Mouse (Mus musculus): ENCODE data around the gene Pald1. TPM values are rescaled to one million over a fixed set of nuclear protein-coding genes. Genes with fewer than 3 reads are reported as not detected.

The Pald1 gene
- polyA plus RNA-seq, 1 experiment: 13.5 TPM

GRCm38 (mm10) chr10:61405958-61406357, 22.6 kb upstream of the Pald1 start:
- no peak for DNase-seq (ENCODE audit: extremely low spot score in 1 of 2, low spot score in 1 of 2)

- DNase-seq (ENCODE audit: extremely low spot score in 1 of 2, low spot score in 1 of 2): no peak
Measured at GRCm38 (mm10) chr10:61402911-61403310, 19.6 kb upstream of the Pald1 start.

- DNase-seq (ENCODE audit: extremely low spot score in 1 of 2, low spot score in 1 of 2): no peak
Measured at GRCm38 (mm10) chr10:61402480-61402879, 19.1 kb upstream of the Pald1 start.

- no peak for DNase-seq (ENCODE audit: extremely low spot score in 1 of 2, low spot score in 1 of 2)
Measured at GRCm38 (mm10) chr10:61400407-61400806, 17.1 kb upstream of the Pald1 start.

GRCm38 (mm10) chr10:61399156-61399734, 15.9 kb upstream of the Pald1 start:
- peak in 1 of 2 experiments; percentile 79 for DNase-seq (ENCODE audit: extremely low spot score in 1 of 2, low spot score in 1 of 2)

- no peak for DNase-seq (ENCODE audit: extremely low spot score in 1 of 2, low spot score in 1 of 2)
Measured at GRCm38 (mm10) chr10:61398125-61398524, 14.8 kb upstream of the Pald1 start.

GRCm38 (mm10) chr10:61394476-61395136, 11.3 kb upstream of the Pald1 start:
- peak in 1 of 2 experiments; percentile 25 for DNase-seq (ENCODE audit: extremely low spot score in 1 of 2, low spot score in 1 of 2)

- no peak for DNase-seq (ENCODE audit: extremely low spot score in 1 of 2, low spot score in 1 of 2)
Measured at GRCm38 (mm10) chr10:61392584-61392983, 9.3 kb upstream of the Pald1 start.

GRCm38 (mm10) chr10:61390148-61390547, 6.8 kb upstream of the Pald1 start:
- no peak for DNase-seq (ENCODE audit: extremely low spot score in 1 of 2, low spot score in 1 of 2)

GRCm38 (mm10) chr10:61389020-61389419, 5.7 kb upstream of the Pald1 start:
- DNase-seq (ENCODE audit: extremely low spot score in 1 of 2, low spot score in 1 of 2): no peak

GRCm38 (mm10) chr10:61386284-61386683, 3.0 kb upstream of the Pald1 start:
- DNase-seq (ENCODE audit: extremely low spot score in 1 of 2, low spot score in 1 of 2): no peak

- DNase-seq (ENCODE audit: extremely low spot score in 1 of 2, low spot score in 1 of 2): no peak
Measured at GRCm38 (mm10) chr10:61385174-61385573, 1.8 kb upstream of the Pald1 start.

GRCm38 (mm10) chr10:61383715-61384047, 351 bp upstream of the Pald1 start:
- DNase-seq (ENCODE audit: extremely low spot score in 1 of 2, low spot score in 1 of 2): no peak

- no peak for DNase-seq (ENCODE audit: extremely low spot score in 1 of 2, low spot score in 1 of 2)
Measured at GRCm38 (mm10) chr10:61382281-61382731, 1.0 kb downstream of the Pald1 start.

GRCm38 (mm10) chr10:61381823-61382222, 1.5 kb downstream of the Pald1 start:
- no peak for DNase-seq (ENCODE audit: extremely low spot score in 1 of 2, low spot score in 1 of 2)

GRCm38 (mm10) chr10:61380186-61380585, 3.1 kb downstream of the Pald1 start:
- no peak for DNase-seq (ENCODE audit: extremely low spot score in 1 of 2, low spot score in 1 of 2)

GRCm38 (mm10) chr10:61379340-61380040, 3.8 kb downstream of the Pald1 start:
- no peak for DNase-seq (ENCODE audit: extremely low spot score in 1 of 2, low spot score in 1 of 2)

- DNase-seq (ENCODE audit: extremely low spot score in 1 of 2, low spot score in 1 of 2): no peak
Measured at GRCm38 (mm10) chr10:61378698-61379097, 4.6 kb downstream of the Pald1 start.

- no peak for DNase-seq (ENCODE audit: extremely low spot score in 1 of 2, low spot score in 1 of 2)
Measured at GRCm38 (mm10) chr10:61378050-61378449, 5.3 kb downstream of the Pald1 start.

GRCm38 (mm10) chr10:61374771-61375481, 8.4 kb downstream of the Pald1 start:
- no peak for DNase-seq (ENCODE audit: extremely low spot score in 1 of 2, low spot score in 1 of 2)

GRCm38 (mm10) chr10:61374076-61374475, 9.3 kb downstream of the Pald1 start:
- DNase-seq (ENCODE audit: extremely low spot score in 1 of 2, low spot score in 1 of 2): peak in 1 of 2 experiments; percentile 34
